Mouse (Mus musculus): Measurements from ENCODE around the gene Dbi.
A peak's percentile ranks its signal among the peaks of the same experiment; 100 is the strongest.

Dbi gene

DNA sequence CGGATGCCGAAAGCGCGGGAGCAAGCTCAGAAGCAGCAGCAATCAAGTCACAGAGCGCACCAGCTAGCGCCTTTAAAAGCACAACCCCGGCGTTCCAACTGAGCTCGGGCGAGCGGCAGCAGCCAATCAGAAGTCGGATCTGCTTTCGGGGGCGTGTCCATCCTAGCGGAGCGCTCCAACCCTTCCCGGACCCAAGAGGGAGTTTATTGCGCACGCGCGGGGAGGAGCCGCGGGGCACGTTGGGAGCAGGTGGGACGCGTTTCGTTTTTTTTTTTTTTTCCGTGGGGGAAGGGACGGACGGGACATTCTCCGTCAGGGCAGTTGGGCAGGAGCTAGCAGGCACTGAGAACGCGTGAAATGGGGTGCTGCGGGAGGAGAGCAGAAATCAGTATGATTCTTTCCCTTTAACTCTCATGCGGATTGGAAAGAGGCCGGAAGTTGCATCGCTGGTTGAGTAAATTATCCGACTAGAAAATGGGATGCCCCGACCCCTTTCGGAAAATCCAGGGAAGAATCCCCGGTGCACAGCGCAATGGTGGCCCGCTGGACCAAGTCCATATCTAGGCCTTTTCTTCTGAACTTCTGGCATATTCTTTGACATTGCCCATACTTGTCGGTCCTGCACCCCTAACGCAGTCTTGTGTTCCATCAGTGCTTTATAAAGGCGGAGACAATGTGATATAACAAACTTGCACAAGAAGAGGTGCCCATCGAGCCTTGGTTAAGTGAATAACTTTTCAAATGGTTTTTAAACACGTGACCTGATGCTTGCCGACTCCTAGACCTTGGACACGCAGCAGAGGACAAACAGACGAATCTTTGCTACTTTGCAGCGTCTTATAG is at the start of gene Dbi, which contains the start of gene 3110009E18Rik:
Gene Dbi, minus strand, starts transcription at position 110 of the 843 bp plus-strand sequence.
Gene 3110009E18Rik, plus strand, starts transcription at position 219 of the 843 bp plus-strand sequence.
- peak; percentile 98 for DNase-seq (ENCODE audit: low spot score)

- DNase-seq (ENCODE audit: low spot score): no peak
These were observed 49.4 kb upstream of the Dbi start for GRCm38 (mm10) chr1:120170307-120170706.

GRCm38 (mm10) chr1:120168674-120169073 is 47.8 kb upstream of the Dbi start:
- DNase-seq (ENCODE audit: low spot score): no peak

DNA sequence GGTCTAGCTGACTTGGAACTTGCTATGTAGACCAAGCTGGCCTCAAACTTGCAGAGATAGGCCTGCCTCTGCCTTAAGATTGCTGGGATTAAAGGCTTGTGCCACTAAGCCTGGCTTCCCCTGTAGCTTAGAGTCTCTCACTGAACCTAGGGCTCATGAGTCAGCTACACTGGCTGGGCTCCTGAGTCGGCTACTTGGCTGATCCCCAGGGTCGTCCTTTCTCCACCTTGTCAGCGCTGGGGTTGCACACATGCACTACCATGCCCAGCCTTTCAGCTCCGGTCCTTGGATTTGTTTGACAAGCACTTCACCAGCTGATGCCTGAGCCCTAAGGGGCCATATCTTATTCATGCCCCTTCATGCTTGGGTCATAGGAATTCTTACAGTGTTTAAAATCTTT is 47.1 kb upstream of the Dbi start:
- DNase-seq (ENCODE audit: low spot score): no peak

DNA sequence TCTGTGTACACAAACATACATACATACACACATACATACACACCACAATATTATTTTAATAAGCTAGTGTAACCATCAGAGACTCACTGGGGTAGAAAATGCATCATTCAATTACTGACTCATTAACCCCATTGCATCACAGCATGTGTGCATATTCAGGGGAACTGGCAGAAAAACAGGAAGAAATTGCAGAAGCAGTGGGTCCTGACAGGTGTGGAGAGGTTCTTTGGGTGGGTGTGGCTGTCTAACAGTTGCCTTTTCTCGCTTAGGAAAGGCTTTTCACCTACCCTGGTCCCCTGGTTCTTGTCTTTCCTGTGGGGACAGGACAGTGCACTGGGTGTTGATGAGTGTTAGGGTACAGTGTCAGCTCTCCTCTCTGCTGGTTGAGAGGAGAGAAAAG is 41.7 kb upstream of the Dbi start:
- DNase-seq (ENCODE audit: low spot score): no peak

DNA sequence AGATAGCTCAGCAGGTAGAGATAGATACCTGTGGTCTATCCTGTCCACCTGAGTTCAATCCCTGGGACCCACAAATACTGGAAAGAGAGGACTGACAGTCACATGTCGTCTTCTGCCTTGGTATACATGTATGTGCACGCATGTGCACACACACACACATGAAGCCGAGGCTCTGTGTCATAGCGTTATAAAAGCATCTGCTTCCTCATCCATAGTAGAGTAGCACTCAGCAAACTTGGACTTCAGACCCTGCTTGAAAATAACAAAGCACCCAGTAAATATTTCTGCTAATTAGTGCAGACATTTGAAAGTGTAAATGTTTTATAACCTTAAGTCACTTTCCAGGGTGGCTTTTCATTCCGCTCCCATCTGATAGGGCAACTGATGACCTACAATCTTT is 40.6 kb upstream of the Dbi start:
- DNase-seq (ENCODE audit: low spot score): no peak

DNA sequence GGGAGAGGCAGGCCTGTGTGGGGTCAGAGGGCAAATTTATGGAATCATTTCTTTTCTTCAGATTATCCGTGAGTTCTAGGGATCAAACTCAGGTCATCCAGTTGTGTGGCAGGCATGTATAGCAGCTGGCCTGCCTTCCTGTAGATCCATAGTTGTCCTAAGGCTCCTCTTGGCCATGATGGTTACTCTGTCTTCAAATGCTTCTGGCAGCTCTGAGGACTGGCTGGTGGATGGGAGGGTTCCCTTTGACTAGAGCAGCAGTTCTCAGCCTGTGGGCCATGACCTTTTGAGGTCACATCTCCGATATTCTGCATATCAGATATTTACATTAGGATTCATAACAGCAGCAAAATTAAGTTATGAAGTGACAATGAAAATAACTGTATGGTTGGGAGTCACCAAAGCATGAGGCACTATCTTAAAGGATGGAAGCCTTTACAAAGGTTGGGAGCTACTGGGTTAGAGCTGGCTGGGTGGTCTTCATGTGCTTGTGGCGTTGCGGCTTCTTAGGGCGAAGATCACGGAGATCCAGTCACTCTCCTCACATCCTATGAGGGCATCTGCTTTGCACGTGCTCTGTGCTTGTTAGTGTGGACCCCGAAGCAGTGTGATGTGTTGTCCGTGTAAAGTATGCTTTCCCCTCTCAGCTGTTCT is 37.7 kb upstream of the Dbi start:
- no peak for DNase-seq (ENCODE audit: low spot score)

- DNase-seq (ENCODE audit: low spot score): no peak
These were observed 34.4 kb upstream of the Dbi start for GRCm38 (mm10) chr1:120155325-120155724.

DNA sequence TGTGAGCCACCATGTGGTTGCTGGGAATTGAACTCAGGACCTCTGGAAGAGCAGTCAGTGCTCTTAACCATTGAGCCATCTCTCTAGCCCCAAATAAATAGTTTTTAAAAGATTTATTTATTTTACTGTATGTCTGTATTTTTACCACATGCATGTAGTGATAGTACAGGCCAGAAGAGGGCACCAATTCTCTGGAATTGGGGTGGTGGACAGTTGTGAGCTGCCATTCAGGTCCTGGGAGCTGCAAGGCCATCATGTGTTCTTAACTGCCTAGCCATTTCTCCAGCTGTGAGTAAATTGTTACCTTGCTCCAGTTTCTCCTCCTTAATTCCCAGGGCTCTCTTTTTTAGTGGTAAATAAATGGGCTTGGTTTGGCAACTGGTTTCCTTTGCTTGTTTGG is 33.4 kb upstream of the Dbi start:
- DNase-seq (ENCODE audit: low spot score): no peak

GRCm38 (mm10) chr1:120146994-120147393 is 26.1 kb upstream of the Dbi start:
- DNase-seq (ENCODE audit: low spot score): no peak

DNA sequence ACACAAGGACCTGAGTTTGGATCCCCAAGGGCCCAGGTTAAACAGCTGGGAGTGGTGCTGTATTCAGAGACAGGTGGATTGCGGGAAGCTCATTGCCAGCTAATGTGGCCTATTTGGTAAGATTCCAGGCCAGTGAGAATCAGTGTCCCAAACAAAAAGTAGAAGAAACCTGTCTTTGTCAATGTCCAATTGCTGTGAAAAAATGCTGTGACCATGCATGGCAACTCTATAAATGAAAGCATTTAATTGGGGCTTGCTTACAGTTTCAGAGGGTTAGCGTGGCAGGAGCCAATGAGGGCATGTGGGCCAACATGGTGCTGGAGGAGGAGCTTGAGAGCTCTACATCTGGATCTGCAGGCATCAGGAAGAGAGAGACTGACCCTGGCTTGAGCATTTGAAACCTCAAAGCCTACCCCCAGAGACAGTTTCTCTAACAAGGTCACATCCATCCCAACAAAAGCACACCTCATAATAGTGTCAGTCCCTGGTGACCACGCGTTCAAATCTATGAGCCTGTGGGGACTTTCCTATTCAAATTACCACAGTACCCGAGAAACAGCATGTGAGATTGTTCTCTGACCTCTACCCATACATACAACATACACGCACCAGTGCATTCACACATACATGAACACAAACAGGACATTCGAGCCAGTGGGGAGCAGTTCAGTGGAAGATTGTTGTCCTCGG is 24.8 kb upstream of the Dbi start:
- no peak for DNase-seq (ENCODE audit: low spot score)

GRCm38 (mm10) chr1:120142551-120142950 is 21.7 kb upstream of the Dbi start:
- DNase-seq (ENCODE audit: low spot score): no peak

DNA sequence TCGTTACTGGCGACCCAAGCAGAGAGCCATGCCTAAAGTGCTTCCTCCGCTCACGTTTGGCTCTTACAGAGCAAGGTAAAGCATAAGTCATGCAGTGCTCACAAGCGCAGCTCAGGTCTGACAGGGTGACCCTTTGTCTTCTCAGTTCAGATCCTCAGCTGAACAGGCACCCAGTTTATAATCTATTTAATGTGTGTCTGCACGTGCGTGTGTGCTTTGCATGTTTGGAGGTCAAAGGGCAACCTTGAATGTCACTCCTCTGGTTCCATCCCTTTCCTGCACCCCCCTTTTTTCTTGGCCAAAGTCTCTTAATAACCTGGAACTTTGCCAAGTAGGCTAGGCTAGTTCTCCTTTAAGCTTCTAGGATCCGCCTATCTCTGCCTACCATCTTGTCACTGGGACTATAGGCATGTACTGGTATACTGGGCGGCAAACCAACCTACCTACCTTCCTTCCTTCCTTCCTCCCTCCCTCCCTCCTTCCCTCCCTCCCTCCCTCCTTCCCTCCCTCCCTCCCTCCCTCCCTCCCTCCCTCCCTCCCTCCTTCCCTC is 19.3 kb upstream of the Dbi start:
- DNase-seq (ENCODE audit: low spot score): no peak

DNA sequence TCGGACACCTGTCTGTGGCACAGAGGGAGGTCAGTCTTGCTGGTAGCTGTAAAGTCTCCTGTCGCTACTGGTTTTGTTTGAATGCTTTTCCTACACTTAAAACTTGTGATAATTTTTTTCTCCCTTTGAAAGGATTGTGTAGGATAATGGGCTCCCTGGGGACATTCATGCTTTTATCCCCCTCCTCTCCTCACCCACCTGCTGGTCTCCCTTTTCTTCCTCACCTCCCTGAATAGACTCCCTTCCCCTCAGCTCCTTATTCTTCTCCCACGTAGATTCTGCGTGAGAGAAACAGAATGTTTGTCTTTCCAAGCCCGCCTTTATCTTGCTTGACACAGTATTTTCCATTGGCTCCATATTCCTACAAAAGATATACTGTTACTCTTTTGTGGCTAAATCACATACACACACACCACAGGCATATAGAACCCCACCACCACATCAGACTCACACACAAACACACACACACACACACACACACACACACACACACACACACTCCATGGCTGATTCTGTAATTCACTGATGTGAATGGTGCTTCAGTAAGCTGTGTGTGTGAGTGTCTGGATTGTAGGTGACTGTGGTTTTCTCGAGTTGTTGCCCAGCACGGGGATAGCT is 18.2 kb upstream of the Dbi start:
- DNase-seq (ENCODE audit: low spot score): no peak

DNA sequence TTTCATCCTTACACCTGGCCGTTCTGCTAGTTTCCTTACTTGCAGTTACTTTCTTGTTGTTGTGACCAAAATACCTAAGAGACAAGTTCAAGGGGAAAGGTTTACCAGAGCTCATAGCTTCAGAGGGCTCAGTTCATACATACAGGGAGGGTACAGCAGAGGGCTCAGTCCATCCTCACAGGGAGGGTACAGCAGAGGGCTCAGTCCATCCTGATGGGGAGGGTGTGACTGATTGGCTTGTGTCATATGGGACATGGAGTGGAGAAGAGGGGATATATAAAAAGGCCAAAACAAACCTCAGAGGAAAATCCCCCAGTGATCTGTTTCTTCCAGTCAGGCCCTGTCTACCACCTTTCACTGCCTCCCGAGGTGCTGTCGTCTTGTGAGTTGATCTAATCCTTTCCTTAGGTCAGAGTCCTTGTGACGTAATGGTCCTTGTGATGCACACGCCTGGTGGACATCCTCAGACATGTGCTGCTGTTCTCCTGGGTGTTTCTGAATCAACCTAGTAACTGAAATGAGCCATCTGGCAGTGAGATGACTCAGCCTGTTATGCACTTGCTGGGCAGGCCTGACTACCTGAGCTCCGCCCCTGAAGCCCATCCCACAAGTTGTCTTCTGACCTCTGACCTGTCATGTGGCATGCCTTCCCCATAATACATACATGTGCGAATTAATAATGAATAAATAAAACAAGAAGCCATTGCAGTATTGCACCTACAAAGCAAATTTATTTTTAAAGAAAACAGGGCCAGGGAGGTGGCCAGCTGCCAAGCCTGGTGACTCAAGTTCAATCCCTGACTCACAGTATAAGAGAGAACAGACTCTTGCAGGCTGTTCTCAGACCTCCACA is 15.3 kb upstream of the Dbi start:
- DNase-seq (ENCODE audit: low spot score): no peak

DNA sequence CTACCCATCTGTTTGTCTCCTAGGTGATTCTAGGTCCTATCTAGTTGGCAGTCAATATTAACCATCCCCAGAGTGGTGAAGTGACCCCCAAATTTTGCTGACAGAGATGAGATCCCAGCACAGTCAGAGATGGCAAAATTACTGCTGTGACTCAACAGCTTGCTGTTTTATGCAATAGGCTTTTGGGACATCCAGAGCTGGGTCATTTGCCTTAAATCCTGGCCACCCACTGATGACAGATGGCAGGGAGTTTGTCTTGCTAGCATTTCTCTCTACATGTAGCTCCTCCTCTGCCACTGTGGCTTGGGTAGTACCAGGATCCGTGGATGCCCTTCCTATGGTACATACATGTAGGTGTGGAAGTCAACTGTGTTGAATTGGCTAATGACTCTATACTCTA is 11.5 kb upstream of the Dbi start:
- no peak for DNase-seq (ENCODE audit: low spot score)

GRCm38 (mm10) chr1:120126318-120126717 is 5.4 kb upstream of the Dbi start:
- DNase-seq (ENCODE audit: low spot score): no peak

DNA sequence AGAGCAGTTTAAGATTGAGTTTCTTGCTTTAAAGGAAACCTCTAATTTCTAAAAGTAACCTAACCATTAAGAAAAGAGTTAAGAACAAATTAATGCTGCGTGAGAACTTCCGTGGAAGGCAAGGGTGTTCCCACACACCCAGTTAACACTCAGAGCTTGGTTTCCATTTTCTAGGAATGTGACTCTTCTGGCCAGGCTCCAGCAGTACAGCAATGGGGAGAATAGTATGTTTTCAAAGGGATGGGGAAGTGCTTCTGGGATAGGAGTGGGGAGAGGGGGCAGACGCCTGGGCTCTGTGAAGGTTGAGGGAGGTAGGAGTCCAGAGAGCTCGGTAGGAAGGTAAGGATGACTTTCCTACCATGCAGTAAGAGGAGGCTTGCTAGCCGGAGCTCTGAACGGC is 4.6 kb upstream of the Dbi start:
- DNase-seq (ENCODE audit: low spot score): no peak

DNA sequence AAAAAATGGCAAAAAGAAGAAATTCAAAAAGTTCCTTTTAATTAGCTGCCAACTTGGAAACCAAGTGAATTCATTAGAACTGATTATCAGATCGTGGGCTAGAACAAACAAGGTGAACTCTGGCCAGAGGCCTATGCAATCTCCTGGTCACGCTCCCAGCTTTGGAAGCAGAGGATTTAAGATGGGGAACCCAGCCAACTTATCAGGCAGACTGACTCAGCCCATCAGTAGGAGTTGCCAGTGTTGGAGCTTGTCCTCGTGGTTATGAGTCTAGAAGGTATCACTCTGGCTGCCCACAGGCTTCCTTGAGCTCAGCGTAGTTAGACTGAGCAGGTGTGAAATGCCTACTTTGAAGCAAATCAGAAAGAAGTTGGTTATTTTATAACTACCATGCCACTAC is 4.0 kb upstream of the Dbi start:
- peak; percentile 56 for DNase-seq (ENCODE audit: low spot score)

DNA sequence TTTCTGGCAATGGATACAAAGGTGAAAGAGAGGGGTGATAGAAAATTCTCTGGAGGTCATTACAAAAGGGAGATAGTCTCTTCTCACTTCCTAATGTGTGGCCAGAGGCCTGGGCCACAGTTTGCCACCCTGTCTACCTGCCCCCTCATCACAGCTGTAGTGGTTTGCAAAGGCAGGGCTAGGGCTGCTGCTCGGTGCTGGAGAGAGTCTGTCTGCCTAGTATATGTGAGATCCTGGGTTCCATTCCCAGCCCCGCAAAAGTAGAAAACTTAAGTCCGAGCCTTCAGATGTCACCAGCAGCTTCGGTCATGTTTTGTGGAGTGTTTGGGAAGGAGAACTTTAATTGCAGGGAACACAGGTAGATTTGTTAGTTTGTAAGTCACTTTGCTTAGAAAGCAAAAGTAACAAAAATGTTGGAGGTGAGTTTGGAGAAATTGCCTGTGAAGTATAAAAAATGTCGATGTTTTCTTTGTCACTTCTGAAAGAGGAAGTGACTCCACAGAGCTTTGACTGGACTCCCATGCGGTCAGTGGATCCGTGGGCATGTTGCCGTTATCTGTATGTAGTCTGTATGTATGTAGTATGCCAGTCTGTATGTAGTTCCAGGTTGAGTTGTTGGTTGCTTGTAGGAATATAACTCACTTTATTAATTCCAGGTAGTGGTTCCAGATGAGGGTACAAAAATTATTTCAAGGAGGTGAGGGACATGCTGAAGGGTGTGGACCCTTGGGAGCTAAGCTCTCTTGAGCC is 1.9 kb upstream of the Dbi start:
- DNase-seq (ENCODE audit: low spot score): no peak
